Mouse (Mus musculus) midbrain, embryonic 13.5 days (tissue): ENCODE results near the gene Mmp24. TPM values are rescaled to one million over a fixed set of nuclear protein-coding genes. Genes with fewer than 3 reads are reported as not detected.
"Not testable (repeated sequence)": the region's sequence is repeated elsewhere in the genome, so short reads cannot be mapped to it uniquely, and the experiment has no call there.

Experiments
- ATAC-seq: fragments of 200-750 bp; cut with Nextera tagmentation; 2 replicates; pipeline ENCODE4 v1.8.0; 2017; ENCODE audit warnings: mild to moderate bottlenecking, moderate TSS enrichment, moderate library complexity
- H3K27ac ChIP-seq: fragments of 300-500 bp; sonication (generic); 2 replicates; pipeline ENCODE4 v1.5.1; 2015; ENCODE audit warnings: inconsistent platforms, mild to moderate bottlenecking, moderate library complexity
- H3K27me3 ChIP-seq: fragments of 300-500 bp; sonication (generic); 2 replicates; pipeline ENCODE4 v1.6.1; 2015; ENCODE audit warnings: mild to moderate bottlenecking, inconsistent platforms
- H3K36me3 ChIP-seq: fragments of 300-500 bp; sonication (generic); 2 replicates; pipeline ENCODE4 v1.6.1; 2015; ENCODE audit warnings: mild to moderate bottlenecking, inconsistent platforms
- H3K4me1 ChIP-seq: fragments of 300-500 bp; sonication (generic); replicated peaks from 2 replicates; pipeline ENCODE4 v1.6.1; 2015; ENCODE audit warnings: inconsistent platforms
- H3K4me2 ChIP-seq: fragments of 300-500 bp; sonication (generic); replicated peaks from 2 replicates; pipeline ENCODE4 v1.6.1; 2015; ENCODE audit warnings: moderate library complexity, mild to moderate bottlenecking, inconsistent platforms
- H3K4me3 ChIP-seq: fragments of 300-500 bp; sonication (generic); replicated peaks from 2 replicates; pipeline ENCODE4 v1.5.1; 2015; ENCODE audit warnings: mild to moderate bottlenecking, inconsistent platforms
- H3K9ac ChIP-seq: fragments of 300-500 bp; sonication (generic); replicated peaks from 2 replicates; pipeline ENCODE4 v1.6.1; 2015; ENCODE audit warnings: mild to moderate bottlenecking, inconsistent platforms
- H3K9me3 ChIP-seq: fragments of 300-500 bp; sonication (generic); 2 replicates; pipeline ENCODE4 v1.6.1; 2016; ENCODE audit warnings: mild to moderate bottlenecking, inconsistent platforms
- WGBS: fragments of 180-500 bp; shearing (Covaris S2); methylation state at CpG from one replicate; pipeline ENCODE4 v1.1.7; 2015; 5-methylcytosine and 5-hydroxymethylcytosine counted together
- polyA plus RNA-seq: library from polyadenylated mRNA; unstranded; fragments of >200 nt; fragmentation: Nextera tagmentation; extraction: Ambion mirVana; gene quantifications from 2 replicates; pipeline ENCODE4 v1.2.1, GENCODE M21; 2015

Gene Mmp24
- polyA plus RNA-seq, 1 experiment from 2014 or later = 9.4 TPM

DNA sequence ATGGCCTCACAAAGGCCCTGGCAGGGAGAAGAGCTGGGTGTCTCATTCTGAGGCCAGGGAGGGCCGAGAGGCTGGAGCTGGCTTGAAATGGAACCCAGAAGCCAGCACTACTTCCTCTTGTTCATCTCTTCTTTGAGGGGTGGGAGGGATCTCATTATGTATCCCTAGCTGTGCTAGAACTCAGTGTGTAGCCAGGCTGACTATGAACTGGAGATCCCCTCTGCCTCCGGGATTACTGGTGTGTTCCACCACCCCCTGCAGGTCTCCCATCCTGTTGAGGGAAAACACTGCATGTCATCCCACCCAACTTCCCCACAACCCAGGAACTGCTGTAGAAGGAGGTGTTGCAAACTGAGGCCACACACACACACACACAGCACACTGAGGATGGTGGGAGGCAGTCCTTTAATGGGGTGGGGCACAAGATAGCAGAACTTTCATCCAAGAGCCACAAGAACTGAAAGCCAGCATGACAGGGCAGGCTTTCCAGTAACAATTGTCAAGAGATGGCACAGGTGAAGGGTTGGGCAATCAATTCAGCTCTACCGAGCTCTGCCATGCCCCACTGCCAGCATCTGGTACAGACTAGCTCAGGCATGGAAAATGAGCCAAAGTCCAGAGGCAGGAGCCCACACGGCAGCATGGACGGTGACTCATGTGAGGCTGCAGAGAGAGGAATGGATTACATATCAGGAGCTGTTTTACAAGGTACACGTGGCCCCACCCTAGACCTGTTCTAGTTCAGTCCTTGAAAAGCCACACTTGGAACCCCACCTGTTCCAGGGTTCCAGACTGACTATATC is 44.5 kb downstream of the Mmp24 start:
- Histone ChIP-seq H3K36me3 (peaks cover 58% of the 10 kb centered on the region), H3K4me3 (peak overlapping the region; percentile 53)
- WGBS = 61% methylated on average over 6 of the region's 6 CpGs

DNA sequence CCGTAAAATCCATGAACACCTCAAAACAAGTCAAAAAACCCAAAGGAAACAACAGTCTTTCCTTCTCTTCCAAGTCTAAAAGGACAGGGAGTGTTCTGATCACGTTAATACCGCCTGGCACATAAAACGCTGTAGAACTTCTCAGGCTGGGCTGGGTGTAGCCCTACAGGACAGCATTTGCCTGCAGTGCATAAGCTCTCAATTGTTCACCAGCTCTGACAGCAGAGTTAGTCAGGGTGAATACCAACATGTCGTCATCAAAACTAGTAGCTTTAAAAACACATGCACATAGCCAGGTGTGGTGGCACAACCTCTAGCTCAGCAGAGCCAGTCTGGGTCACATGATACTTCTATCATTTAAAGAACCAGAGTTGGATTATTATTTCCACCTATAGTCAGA is 45.6 kb downstream of the Mmp24 start:
- Histone ChIP-seq H3K4me3 (no peak overlapping the region), H3K36me3 (peaks cover 47% of the 10 kb centered on the region), H3K27ac (no peak overlapping the region), H3K4me2 (no peak overlapping the region), H3K27me3 (no peaks in the 10 kb centered on the region), H3K9me3 (no peaks in the 10 kb centered on the region), H3K4me1 (peaks cover 32% of the 10 kb centered on the region), H3K9ac (no peak overlapping the region)
- 92% methylated on average over 5 of the region's 5 CpGs for WGBS
- ATAC-seq = no peak

More for the DNA sequence above, 44.5 kb downstream of the Mmp24 start:
- Histone ChIP-seq H3K4me1 (peaks cover 23% of the 10 kb centered on the region), H3K4me2 (peak overlapping the region; percentile 78), H3K27me3 (no peaks in the 10 kb centered on the region), H3K9me3 (no peaks in the 10 kb centered on the region), H3K9ac (peak overlapping the region; percentile 87), H3K27ac (peak overlapping the region; percentile 72)
- ATAC-seq = no peak; the same call in 1 of the 2 replicates

- Histone ChIP-seq H3K9ac (no peak overlapping the region), H3K4me1 (peaks cover 34% of the 10 kb centered on the region), H3K9me3 (no peaks in the 10 kb centered on the region), H3K27me3 (no peaks in the 10 kb centered on the region), H3K36me3 (peaks cover 38% of the 10 kb centered on the region), H3K4me2 (no peak overlapping the region), H3K27ac (no peak overlapping the region), H3K4me3 (no peak overlapping the region)
- no peak for ATAC-seq
- 97% methylated on average over 8 of the region's 8 CpGs for WGBS
Measured at GRCm38 (mm10) chr2:155823722-155824121, 48.6 kb downstream of the Mmp24 start.

DNA sequence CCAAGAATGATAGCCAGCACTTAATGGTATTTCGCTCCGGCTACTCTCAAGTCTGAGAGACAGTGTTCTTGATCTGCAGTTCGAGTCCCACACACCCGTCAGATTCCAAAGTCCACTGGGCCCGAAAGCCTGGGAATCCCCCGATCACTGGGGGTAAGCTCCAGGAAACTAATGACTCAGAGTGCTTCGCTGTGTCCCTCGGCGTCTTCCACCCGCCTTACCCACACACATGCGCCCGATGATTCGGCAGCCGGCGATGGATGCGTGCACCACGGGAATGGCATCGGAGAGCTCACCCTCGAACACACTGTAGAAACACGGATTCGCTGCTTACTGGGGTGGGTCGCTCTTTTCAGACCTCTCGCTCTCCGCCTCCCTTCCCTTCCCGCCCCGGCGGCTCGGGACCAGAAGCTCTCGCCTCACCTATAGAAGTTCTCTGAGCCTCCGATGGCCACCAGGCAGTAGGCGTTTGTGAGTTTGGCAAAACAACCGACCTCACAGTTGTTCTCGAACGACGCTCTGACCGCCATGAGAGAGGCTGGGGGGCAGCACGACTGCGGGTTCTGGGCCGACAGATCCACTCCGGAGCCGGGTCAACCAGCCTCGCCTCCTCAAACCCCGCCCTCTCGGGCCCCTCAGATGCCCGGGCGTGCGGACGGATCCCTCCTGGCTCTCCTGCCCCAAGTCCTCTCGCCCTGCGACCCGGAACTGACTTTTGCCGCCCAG is 50.9 kb downstream of the Mmp24 start:
- peak overlapping the region; percentile 81 for H3K27ac ChIP-seq
- no peaks in the 10 kb centered on the region for H3K9me3 ChIP-seq
- WGBS = 3% methylated on average over 52 of the region's 52 CpGs
- H3K9ac ChIP-seq = peak overlapping the region; percentile 75
- peak overlapping the region; percentile 97 for H3K4me2 ChIP-seq
- no peaks in the 10 kb centered on the region for H3K27me3 ChIP-seq
- H3K4me1 ChIP-seq = peaks cover 24% of the 10 kb centered on the region
- no peak; the same call in none of the 2 replicates for ATAC-seq
- H3K36me3 ChIP-seq = peaks cover 27% of the 10 kb centered on the region
- peak overlapping the region; percentile 91 for H3K4me3 ChIP-seq

- Histone ChIP-seq H3K9me3 (no peaks in the 10 kb centered on the region), H3K27ac (peak within 1 kb of the TSS; percentile 81), H3K4me3 (peak within 1 kb of the TSS; percentile 91), H3K9ac (peak within 1 kb of the TSS; percentile 75), H3K4me1 (peaks cover 24% of the 10 kb centered on the region), H3K4me2 (peak within 1 kb of the TSS; percentile 97), H3K27me3 (no peaks in the 10 kb centered on the region), H3K36me3 (peaks cover 21% of the 10 kb centered on the region)
- WGBS = 2% methylated on average over 27 of the region's 27 CpGs
- peak; percentile 95 for ATAC-seq
Measured at GRCm38 (mm10) chr2:155826630-155827424, 51.7 kb downstream of the Mmp24 start, which contains the start of gene Eif6. Gene Eif6, minus strand, starts transcription at chr2:155826925.

GRCm38 (mm10) chr2:155830841-155831240 is 55.7 kb downstream of the Mmp24 start:
- no peak overlapping the region for H3K4me3 ChIP-seq

GRCm38 (mm10) chr2:155831302-155831701 is 56.2 kb downstream of the Mmp24 start:
- no peak for ATAC-seq
- H3K9ac ChIP-seq = no peak overlapping the region
- 63% methylated on average over 9 of the region's 9 CpGs for WGBS

More at GRCm38 (mm10) chr2:155830841-155831240, 55.7 kb downstream of the Mmp24 start:
- Histone ChIP-seq H3K27ac (no peak overlapping the region), H3K9ac (no peak overlapping the region), H3K27me3 (no peaks in the 10 kb centered on the region), H3K36me3 (no peaks in the 10 kb centered on the region), H3K4me2 (no peak overlapping the region), H3K4me1 (peaks cover 14% of the 10 kb centered on the region), H3K9me3 (no peaks in the 10 kb centered on the region)
- no peak for ATAC-seq
- 94% methylated on average over 8 of the region's 8 CpGs for WGBS

DNA sequence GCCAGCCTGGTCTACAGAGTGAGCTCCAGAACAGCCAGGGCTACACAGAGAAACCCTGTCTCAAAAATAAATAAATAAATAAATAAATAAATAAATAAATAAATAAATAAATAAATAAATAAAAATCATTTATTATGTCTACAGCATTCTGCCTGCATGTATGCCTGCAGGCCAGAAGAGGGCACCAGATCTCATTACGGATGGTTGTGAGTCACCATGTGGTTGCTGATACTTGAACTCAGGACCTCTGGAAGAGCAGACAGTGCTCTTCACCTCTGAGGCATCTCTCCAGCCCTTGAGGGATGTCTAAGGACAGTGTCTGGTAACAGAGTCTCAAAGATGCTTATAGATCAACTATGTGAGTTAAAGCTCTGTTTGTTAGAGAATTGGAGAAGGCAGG is 56.9 kb downstream of the Mmp24 start:
- not testable (repeated sequence) for H3K27me3 ChIP-seq

More at GRCm38 (mm10) chr2:155831302-155831701, 56.2 kb downstream of the Mmp24 start:
- H3K27me3 ChIP-seq = no peaks in the 10 kb centered on the region
- H3K9me3 ChIP-seq = no peaks in the 10 kb centered on the region
- peaks cover 12% of the 10 kb centered on the region for H3K4me1 ChIP-seq
- no peak overlapping the region for H3K27ac ChIP-seq
- H3K4me2 ChIP-seq = no peak overlapping the region
- H3K4me3 ChIP-seq = no peak overlapping the region
- no peaks in the 10 kb centered on the region for H3K36me3 ChIP-seq

GRCm38 (mm10) chr2:155834732-155835131 is 59.6 kb downstream of the Mmp24 start, which contains the start of gene Fam83c:
Gene Fam83c, minus strand, starts transcription at chr2:155834854.
- no peaks in the 10 kb centered on the region for H3K4me1 ChIP-seq
- no peak within 1 kb of the TSS for H3K9ac ChIP-seq
- no peaks in the 10 kb centered on the region for H3K9me3 ChIP-seq
- H3K27me3 ChIP-seq = no peaks in the 10 kb centered on the region
- no peak within 1 kb of the TSS for H3K4me2 ChIP-seq
- no peaks in the 10 kb centered on the region for H3K36me3 ChIP-seq
- 69% methylated on average over 9 of the region's 9 CpGs for WGBS
- no peak for ATAC-seq
- no peak within 1 kb of the TSS for H3K27ac ChIP-seq
- no peak within 1 kb of the TSS for H3K4me3 ChIP-seq

More for the DNA sequence above, 56.9 kb downstream of the Mmp24 start:
- H3K4me2 ChIP-seq, H3K27ac ChIP-seq, H3K9me3 ChIP-seq, H3K9ac ChIP-seq, ATAC-seq, H3K36me3 ChIP-seq, H3K4me3 ChIP-seq: not testable (repeated sequence)
- 68% methylated on average over 1 of the region's 1 CpGs for WGBS
- peaks cover 11% of the 10 kb centered on the region for H3K4me1 ChIP-seq

- no peak for ATAC-seq
- Histone ChIP-seq H3K9ac (no peak overlapping the region), H3K27ac (no peak overlapping the region), H3K36me3 (no peaks in the 10 kb centered on the region), H3K4me2 (no peak overlapping the region), H3K4me1 (no peaks in the 10 kb centered on the region), H3K27me3 (no peaks in the 10 kb centered on the region), H3K9me3 (no peaks in the 10 kb centered on the region), H3K4me3 (no peak overlapping the region)
- WGBS = 63% methylated on average over 3 of the region's 3 CpGs
Measured at GRCm38 (mm10) chr2:155837961-155838360, 62.8 kb downstream of the Mmp24 start.

DNA sequence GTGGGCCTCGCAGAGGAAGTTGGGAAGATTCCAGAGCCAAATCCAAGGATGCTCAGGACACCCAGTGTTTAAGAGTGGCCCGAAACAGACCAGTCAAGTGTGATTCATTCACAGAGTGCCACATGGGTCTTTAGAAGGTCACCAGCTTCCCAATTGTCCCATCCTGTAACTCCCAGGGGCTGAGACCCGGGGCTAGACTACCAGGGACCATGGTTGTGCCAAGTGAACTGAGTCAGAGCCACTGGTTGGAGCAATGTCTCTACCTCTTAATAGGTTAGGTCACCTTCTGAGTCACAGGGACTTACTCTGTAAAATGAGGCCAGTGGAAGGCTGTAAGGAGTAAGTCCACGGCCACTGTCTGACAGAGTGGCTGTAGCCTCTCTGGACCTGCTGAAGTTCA is 63.8 kb downstream of the Mmp24 start:
- 84% methylated on average over 4 of the region's 4 CpGs for WGBS
- Histone ChIP-seq H3K4me1 (no peaks in the 10 kb centered on the region), H3K27ac (no peak overlapping the region), H3K36me3 (no peaks in the 10 kb centered on the region), H3K27me3 (no peaks in the 10 kb centered on the region), H3K9me3 (no peaks in the 10 kb centered on the region), H3K4me2 (no peak overlapping the region), H3K4me3 (no peak overlapping the region), H3K9ac (no peak overlapping the region)
- no peak for ATAC-seq
